Mouse (Mus musculus) kidney, adult 2 months (tissue): ENCODE measurements around the gene Tekt4. TPM values are rescaled to one million over a fixed set of nuclear protein-coding genes. Genes with fewer than 3 reads are reported as not detected.

Experiments
- DNase-seq: peaks from one replicate; pipeline ENCODE4 v3.0.0; 2021
- H3K27ac ChIP-seq: fragments of 200-500 bp; 2 replicates; pipeline ENCODE4 v1.5.1; 2012; ENCODE audit warnings: low read depth, low read length, control low read depth, inconsistent platforms; ENCODE audit not compliant: insufficient read depth
- H3K27me3 ChIP-seq: fragments of 200-500 bp; replicated peaks from 2 replicates; pipeline ENCODE4 v1.6.1; 2012; ENCODE audit warnings: mild to moderate bottlenecking, moderate library complexity, low read length, inconsistent platforms; ENCODE audit not compliant: control insufficient read depth, insufficient read depth
- H3K36me3 ChIP-seq: fragments of 200-500 bp; 2 replicates; pipeline ENCODE4 v1.6.1; 2012; ENCODE audit warnings: mild to moderate bottlenecking, moderate library complexity, low read length, inconsistent platforms; ENCODE audit not compliant: control insufficient read depth, insufficient read depth
- H3K4me1 ChIP-seq: fragments of 200-500 bp; 2 replicates; pipeline ENCODE4 v1.6.1; 2011; ENCODE audit warnings: low read length; ENCODE audit not compliant: control insufficient read depth, insufficient read depth
- H3K4me3 ChIP-seq: fragments of 200-500 bp; 2 replicates; pipeline ENCODE4 v1.5.1; 2011; ENCODE audit warnings: mild to moderate bottlenecking, low read depth, low read length, control low read depth; ENCODE audit not compliant: insufficient read depth
- CTCF ChIP-seq: fragments of 200-500 bp; conservative IDR thresholded peaks from 2 replicates; pipeline ENCODE4 v1.5.1; 2011; ENCODE audit warnings: low read depth, mild to moderate bottlenecking, control low read depth, low read length, moderate library complexity, mixed read lengths; ENCODE audit not compliant: insufficient read depth, insufficient read length
- POLR2A ChIP-seq: fragments of 200-500 bp; IDR thresholded peaks from one replicate; pipeline ENCODE4 v1.6.1; 2011; ENCODE audit warnings: low read depth, low read length, control low read depth
- WGBS: fragments of 180-500 bp; shearing (Covaris S2); methylation state at CpG from one replicate; pipeline ENCODE4 v1.1.7; 2018; 5-methylcytosine and 5-hydroxymethylcytosine counted together
- polyA plus RNA-seq: library from polyadenylated mRNA; depleted of rRNA; stranded (reverse); fragments of >200 nt; gene quantifications from 2 replicates; pipeline ENCODE4 v1.2.3, GENCODE M21; 2012

Gene Tekt4
- polyA plus RNA-seq, 1 experiment, result 0.08 TPM

DNA sequence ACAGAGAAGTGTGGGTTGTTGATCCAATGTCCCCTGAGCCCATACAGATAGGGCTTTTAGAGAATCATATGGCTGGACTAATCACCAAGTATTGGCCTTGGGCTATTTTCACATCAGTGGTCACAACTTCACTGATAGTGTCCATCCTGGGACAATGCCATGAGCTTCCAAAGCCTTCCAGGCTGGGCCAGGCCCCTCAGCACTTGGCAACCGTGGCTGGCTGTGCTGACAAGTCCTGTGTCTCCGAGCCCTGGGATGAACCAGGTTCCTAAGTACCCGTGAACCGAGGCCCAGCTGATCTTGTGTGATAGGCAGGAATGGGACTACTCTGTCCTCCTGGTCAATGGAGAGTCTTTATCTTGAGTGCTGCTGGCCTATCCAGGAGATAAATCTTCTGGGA, 9.7 kb downstream of the Tekt4 start:
- TF ChIP-seq POLR2A (no peak), CTCF (no peak)
- no peak overlapping the region for H3K4me3 ChIP-seq
- H3K4me1 ChIP-seq, result no peaks in the 10 kb centered on the region
- no peak overlapping the region for H3K27ac ChIP-seq
- no peak for DNase-seq
- H3K36me3 ChIP-seq, result no peaks in the 10 kb centered on the region
- WGBS, result 84% methylated on average over 4 of the region's 4 CpGs
- H3K27me3 ChIP-seq, result no peaks in the 10 kb centered on the region

DNA sequence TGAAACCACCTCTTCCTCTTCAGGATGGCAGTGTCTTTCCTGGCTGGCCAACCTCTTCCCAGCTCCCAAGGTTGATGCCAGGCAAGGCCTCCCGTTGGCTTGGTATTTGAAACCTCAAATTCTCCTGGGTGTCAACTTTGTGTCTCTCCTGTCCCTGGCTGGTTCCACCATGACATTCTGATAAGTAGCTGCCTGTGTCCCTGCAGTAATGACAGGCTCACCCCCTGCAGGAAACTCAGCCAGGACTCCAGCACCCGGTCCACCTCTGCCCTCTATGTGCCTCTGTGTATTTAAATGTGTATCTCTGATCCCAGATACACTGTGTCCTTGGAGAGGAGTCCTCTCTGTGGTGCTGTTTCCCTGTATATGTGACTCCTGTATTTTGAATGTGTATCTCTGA, 11.8 kb downstream of the Tekt4 start:
- TF ChIP-seq POLR2A (no peak), CTCF (no peak)
- Histone ChIP-seq H3K4me3 (no peak overlapping the region), H3K36me3 (no peaks in the 10 kb centered on the region), H3K27ac (no peak overlapping the region), H3K27me3 (no peaks in the 10 kb centered on the region), H3K4me1 (no peaks in the 10 kb centered on the region)
- WGBS, result 82% methylated on average over 2 of the region's 2 CpGs
- DNase-seq, result no peak

DNA sequence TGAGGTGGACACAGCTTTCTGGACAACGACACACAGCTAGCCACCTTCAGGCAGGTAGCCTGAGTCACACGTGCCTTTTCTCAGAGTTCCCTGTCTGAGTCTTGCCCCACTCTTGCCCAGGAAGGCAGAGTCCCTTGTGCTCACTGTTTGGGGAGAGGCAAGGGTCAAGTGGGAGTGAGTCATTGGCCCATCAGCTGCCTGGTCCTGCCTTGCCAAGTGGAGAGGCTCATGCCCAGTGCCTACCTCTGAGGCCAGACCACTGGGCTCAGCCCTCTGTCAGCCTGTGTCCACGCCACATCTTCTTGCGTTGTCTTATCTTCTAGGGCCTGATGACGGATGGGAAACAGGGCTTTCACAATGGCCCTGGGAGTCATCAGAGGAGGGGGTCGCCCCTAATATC, 13.4 kb downstream of the Tekt4 start:
- Histone ChIP-seq H3K27me3 (no peaks in the 10 kb centered on the region), H3K27ac (no peak overlapping the region), H3K36me3 (no peaks in the 10 kb centered on the region), H3K4me1 (no peaks in the 10 kb centered on the region), H3K4me3 (no peak overlapping the region)
- TF ChIP-seq POLR2A (no peak), CTCF (no peak)
- DNase-seq, result no peak
- 64% methylated on average over 6 of the region's 6 CpGs for WGBS

DNA sequence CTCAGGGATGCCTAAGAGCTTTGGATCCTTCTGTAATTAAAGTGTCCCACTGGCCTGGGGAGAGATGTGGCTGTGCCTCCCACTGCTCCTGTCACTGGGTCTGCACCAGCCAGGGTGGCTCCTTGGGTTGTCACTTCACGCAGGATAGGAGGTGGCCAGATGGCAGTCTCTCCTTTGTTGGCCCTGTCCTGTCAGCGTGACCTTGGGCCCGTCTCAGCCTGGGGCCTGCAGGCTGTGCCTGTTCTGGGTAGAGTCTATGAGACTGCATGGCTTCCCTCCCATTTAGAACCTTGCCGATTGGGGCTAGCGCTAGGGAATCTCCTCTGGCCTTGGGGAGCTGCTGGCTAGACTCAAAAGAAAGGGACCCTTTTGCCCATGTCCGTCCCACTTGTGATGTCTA, 13.9 kb downstream of the Tekt4 start:
- H3K27ac ChIP-seq, result no peak overlapping the region
- WGBS, result 71% methylated on average over 6 of the region's 6 CpGs
- DNase-seq, result no peak
- no peak overlapping the region for H3K4me3 ChIP-seq
- TF ChIP-seq POLR2A, result no peak
- TF ChIP-seq CTCF, result no peak
- no peaks in the 10 kb centered on the region for H3K27me3 ChIP-seq
- no peaks in the 10 kb centered on the region for H3K4me1 ChIP-seq
- H3K36me3 ChIP-seq, result no peaks in the 10 kb centered on the region

- Histone ChIP-seq H3K27ac (no peak overlapping the region), H3K27me3 (no peaks in the 10 kb centered on the region), H3K4me1 (no peaks in the 10 kb centered on the region), H3K4me3 (no peak overlapping the region), H3K36me3 (no peaks in the 10 kb centered on the region)
- TF ChIP-seq POLR2A (no peak), CTCF (peak; percentile 98)
- WGBS, result 23% methylated on average over 8 of the region's 8 CpGs
- DNase-seq, result peak; percentile 65
Measured at GRCm38 (mm10) chr17:25469798-25470197, 15.4 kb downstream of the Tekt4 start.

DNA sequence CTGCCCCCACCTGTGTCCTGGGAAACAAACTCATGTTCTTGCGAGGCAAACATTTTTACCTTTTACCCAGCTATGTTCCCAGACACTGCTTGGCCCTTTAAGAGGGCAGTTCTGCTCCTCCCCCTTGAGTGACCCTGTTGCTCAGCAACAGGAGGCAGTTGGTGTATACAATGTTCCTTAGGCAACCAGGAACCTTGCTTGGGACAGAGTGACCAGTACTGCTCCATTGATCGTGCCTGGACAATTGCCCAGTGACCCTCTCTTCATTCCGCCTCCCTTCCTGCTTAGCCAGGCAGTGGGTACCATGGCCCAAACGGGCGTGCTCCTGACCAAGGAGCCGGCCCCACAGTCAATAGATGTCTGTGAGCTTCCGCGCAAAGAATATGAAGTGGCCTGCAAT, 17.0 kb downstream of the Tekt4 start:
- no peaks in the 10 kb centered on the region for H3K4me1 ChIP-seq
- TF ChIP-seq CTCF, result no peak
- TF ChIP-seq POLR2A, result no peak
- H3K36me3 ChIP-seq, result no peaks in the 10 kb centered on the region
- no peaks in the 10 kb centered on the region for H3K27me3 ChIP-seq
- H3K27ac ChIP-seq, result no peak overlapping the region
- 35% methylated on average over 8 of the region's 8 CpGs for WGBS
- peak; percentile 37 for DNase-seq
- H3K4me3 ChIP-seq, result no peak overlapping the region

- Histone ChIP-seq H3K4me1 (no peaks in the 10 kb centered on the region), H3K27me3 (no peaks in the 10 kb centered on the region), H3K27ac (no peak overlapping the region), H3K36me3 (no peaks in the 10 kb centered on the region), H3K4me3 (no peak overlapping the region)
- no peak for DNase-seq
- WGBS, result 45% methylated on average over 14 of the region's 14 CpGs
- no peak for TF ChIP-seq POLR2A
- no peak for TF ChIP-seq CTCF
Measured at GRCm38 (mm10) chr17:25472044-25472443, 17.6 kb downstream of the Tekt4 start.
